Mouse (Mus musculus): Measurements from ENCODE around the gene Cldn34b2. TPM values are rescaled to one million over a fixed set of nuclear protein-coding genes. Genes with fewer than 3 reads are reported as not detected.
"Not testable (repeated sequence)": the region's sequence is repeated elsewhere in the genome, so short reads cannot be mapped to it uniquely, and the experiment has no call there.

Gene Cldn34b2
- polyA plus RNA-seq, 1 experiment from 2014 or later = not detected

GRCm38 (mm10) chrX:155163553-155163952, 35.3 kb upstream of the Cldn34b2 start:
- no peaks in the 10 kb centered on the region for H3K4me1 ChIP-seq (replicated peaks; ENCODE audit: control insufficient read depth, insufficient read depth, low read length)
- H3K27me3 ChIP-seq (ENCODE audit: control insufficient read depth, insufficient read depth, low read length) = no peaks in the 10 kb centered on the region
- 68% methylated on average over 1 of the region's 1 CpGs for WGBS
- H3K36me3 ChIP-seq (ENCODE audit: control insufficient read depth, insufficient read depth, low read length) = no peaks in the 10 kb centered on the region
- no peak overlapping the region for H3K4me2 ChIP-seq (ENCODE audit: low read depth, low read length, severe bottlenecking)
- no peaks in the 10 kb centered on the region for H3K9me3 ChIP-seq (ENCODE audit: control insufficient read depth, low read length)
- no peak overlapping the region for H3K27ac ChIP-seq (ENCODE audit: low read depth, low read length)
- ATAC-seq (replicated peaks; ENCODE audit: low FRiP score) (no peak), DNase-seq (ENCODE audit: low spot score) (no peak)
- no peak overlapping the region for H3K9ac ChIP-seq (ENCODE audit: low read length)
- no peak overlapping the region for H3K4me3 ChIP-seq (ENCODE audit: low read depth, low read length)

- H3K9ac ChIP-seq (ENCODE audit: low read length) = no peak overlapping the region
- H3K36me3 ChIP-seq (ENCODE audit: control insufficient read depth, insufficient read depth, low read length) = no peaks in the 10 kb centered on the region
- no peaks in the 10 kb centered on the region for H3K9me3 ChIP-seq (ENCODE audit: control insufficient read depth, low read length)
- no peak overlapping the region for H3K27ac ChIP-seq (ENCODE audit: low read depth, low read length)
- no peak overlapping the region for H3K4me3 ChIP-seq (ENCODE audit: low read depth, low read length)
- 95% methylated on average over 1 of the region's 1 CpGs for WGBS
- no peaks in the 10 kb centered on the region for H3K4me1 ChIP-seq (replicated peaks; ENCODE audit: control insufficient read depth, insufficient read depth, low read length)
- no peak overlapping the region for H3K4me2 ChIP-seq (ENCODE audit: low read depth, low read length, severe bottlenecking)
- DNase-seq (ENCODE audit: low spot score) (no peak), ATAC-seq (replicated peaks; ENCODE audit: low FRiP score) (no peak)
- no peaks in the 10 kb centered on the region for H3K27me3 ChIP-seq (ENCODE audit: control insufficient read depth, insufficient read depth, low read length)
These were observed 23.7 kb upstream of the Cldn34b2 start for GRCm38 (mm10) chrX:155151868-155152267.

- DNase-seq (ENCODE audit: low spot score) (peak; percentile 49), ATAC-seq (replicated peaks; ENCODE audit: low FRiP score) (no peak)
- H3K9ac ChIP-seq (ENCODE audit: low read length) = no peak overlapping the region
- WGBS = 23% methylated on average over 3 of the region's 3 CpGs
- H3K4me2 ChIP-seq (ENCODE audit: low read depth, low read length, severe bottlenecking) = no peak overlapping the region
- no peaks in the 10 kb centered on the region for H3K27me3 ChIP-seq (ENCODE audit: control insufficient read depth, insufficient read depth, low read length)
- H3K36me3 ChIP-seq (ENCODE audit: control insufficient read depth, insufficient read depth, low read length) = no peaks in the 10 kb centered on the region
- H3K27ac ChIP-seq (ENCODE audit: low read depth, low read length) = no peak overlapping the region
- H3K4me3 ChIP-seq (ENCODE audit: low read depth, low read length) = no peak overlapping the region
- no peaks in the 10 kb centered on the region for H3K4me1 ChIP-seq (replicated peaks; ENCODE audit: control insufficient read depth, insufficient read depth, low read length)
- no peaks in the 10 kb centered on the region for H3K9me3 ChIP-seq (ENCODE audit: control insufficient read depth, low read length)
These were observed 16.5 kb upstream of the Cldn34b2 start for GRCm38 (mm10) chrX:155144718-155145117.

GRCm38 (mm10) chrX:155098024-155098423, 30.2 kb downstream of the Cldn34b2 start:
- ATAC-seq (replicated peaks; ENCODE audit: low FRiP score) = no peak
- DNase-seq (ENCODE audit: low spot score) = no peak
- Histone ChIP-seq H3K27me3 (ENCODE audit: control insufficient read depth, insufficient read depth, low read length) (no peaks in the 10 kb centered on the region), H3K4me1 (replicated peaks; ENCODE audit: control insufficient read depth, insufficient read depth, low read length) (no peaks in the 10 kb centered on the region), H3K9ac (ENCODE audit: low read length) (no peak overlapping the region), H3K27ac (ENCODE audit: low read depth, low read length) (no peak overlapping the region), H3K36me3 (ENCODE audit: control insufficient read depth, insufficient read depth, low read length) (no peaks in the 10 kb centered on the region), H3K4me2 (ENCODE audit: low read depth, low read length, severe bottlenecking) (no peak overlapping the region), H3K4me3 (ENCODE audit: low read depth, low read length) (no peak overlapping the region), H3K9me3 (ENCODE audit: control insufficient read depth, low read length) (no peaks in the 10 kb centered on the region)

- H3K36me3 ChIP-seq (ENCODE audit: control insufficient read depth, insufficient read depth, low read length); H3K9ac ChIP-seq (ENCODE audit: low read length); H3K27me3 ChIP-seq (ENCODE audit: control insufficient read depth, insufficient read depth, low read length); DNase-seq (ENCODE audit: low spot score); H3K27ac ChIP-seq (ENCODE audit: low read depth, low read length); H3K4me1 ChIP-seq (replicated peaks; ENCODE audit: control insufficient read depth, insufficient read depth, low read length); H3K4me2 ChIP-seq (ENCODE audit: low read depth, low read length, severe bottlenecking); H3K9me3 ChIP-seq (ENCODE audit: control insufficient read depth, low read length); H3K4me3 ChIP-seq (ENCODE audit: low read depth, low read length); ATAC-seq (replicated peaks; ENCODE audit: low FRiP score): not testable (repeated sequence)
- WGBS = 91% methylated on average over 3 of the region's 4 CpGs
These were observed 34.6 kb downstream of the Cldn34b2 start, which contains the start of gene Magea2 for GRCm38 (mm10) chrX:155093566-155093965. Gene Magea2, minus strand, starts transcription at chrX:155093666.

- H3K4me2 ChIP-seq (ENCODE audit: low read depth, low read length, severe bottlenecking); H3K9me3 ChIP-seq (ENCODE audit: control insufficient read depth, low read length); DNase-seq (ENCODE audit: low spot score); H3K4me1 ChIP-seq (replicated peaks; ENCODE audit: control insufficient read depth, insufficient read depth, low read length); H3K9ac ChIP-seq (ENCODE audit: low read length); H3K27me3 ChIP-seq (ENCODE audit: control insufficient read depth, insufficient read depth, low read length); H3K27ac ChIP-seq (ENCODE audit: low read depth, low read length); ATAC-seq (replicated peaks; ENCODE audit: low FRiP score); H3K36me3 ChIP-seq (ENCODE audit: control insufficient read depth, insufficient read depth, low read length); H3K4me3 ChIP-seq (ENCODE audit: low read depth, low read length): not testable (repeated sequence)
- WGBS = 100% methylated on average over 1 of the region's 2 CpGs
These were observed 38.5 kb downstream of the Cldn34b2 start, which contains the start of gene Magea1 for GRCm38 (mm10) chrX:155089693-155090092. Gene Magea1, minus strand, starts transcription at chrX:155089793.

Other genes with a start within 250 kb of the Cldn34b2 start
- not detected in 2 replicates for gene Cldn34b1, start 238.1 kb downstream of the Cldn34b2 start, polyA plus RNA-seq (2014; fragmentation: Nextera tagmentation; extraction: Ambion mirVana)
- not detected in 2 replicates for gene Magea6, start 192.4 kb downstream of the Cldn34b2 start, polyA plus RNA-seq (2014; fragmentation: Nextera tagmentation; extraction: Ambion mirVana)
- not detected in 2 replicates for gene Magea3, start 178.9 kb downstream of the Cldn34b2 start, polyA plus RNA-seq (2014; fragmentation: Nextera tagmentation; extraction: Ambion mirVana)
- gene Magea8, start 132.6 kb downstream of the Cldn34b2 start, polyA plus RNA-seq (2014; fragmentation: Nextera tagmentation; extraction: Ambion mirVana) = not detected in 2 replicates
- gene Magea5, start 65.3 kb downstream of the Cldn34b2 start, polyA plus RNA-seq (2014; fragmentation: Nextera tagmentation; extraction: Ambion mirVana) = not detected in 2 replicates
- not detected in 2 replicates for gene Magea1, start 38.6 kb downstream of the Cldn34b2 start, polyA plus RNA-seq (2014; fragmentation: Nextera tagmentation; extraction: Ambion mirVana)
- not detected in 2 replicates for gene Magea2, start 34.7 kb downstream of the Cldn34b2 start, polyA plus RNA-seq (2014; fragmentation: Nextera tagmentation; extraction: Ambion mirVana)
- 64.3 and 65.1 TPM in 2 replicates for gene Sat1, start 88.0 kb upstream of the Cldn34b2 start, polyA plus RNA-seq (2014; fragmentation: Nextera tagmentation; extraction: Ambion mirVana)
- gene Acot9, start 134.0 kb upstream of the Cldn34b2 start, polyA plus RNA-seq (2014; fragmentation: Nextera tagmentation; extraction: Ambion mirVana) = 17.3 and 17.9 TPM in 2 replicates
- 229 and 239 TPM in 2 replicates for gene Prdx4, start 212.3 kb upstream of the Cldn34b2 start, polyA plus RNA-seq (2014; fragmentation: Nextera tagmentation; extraction: Ambion mirVana)

Measured in forebrain, embryonic 11.5 days (tissue).